ENCODE assay signal across 34 mouse cellular contexts in the genomic region with DNA sequence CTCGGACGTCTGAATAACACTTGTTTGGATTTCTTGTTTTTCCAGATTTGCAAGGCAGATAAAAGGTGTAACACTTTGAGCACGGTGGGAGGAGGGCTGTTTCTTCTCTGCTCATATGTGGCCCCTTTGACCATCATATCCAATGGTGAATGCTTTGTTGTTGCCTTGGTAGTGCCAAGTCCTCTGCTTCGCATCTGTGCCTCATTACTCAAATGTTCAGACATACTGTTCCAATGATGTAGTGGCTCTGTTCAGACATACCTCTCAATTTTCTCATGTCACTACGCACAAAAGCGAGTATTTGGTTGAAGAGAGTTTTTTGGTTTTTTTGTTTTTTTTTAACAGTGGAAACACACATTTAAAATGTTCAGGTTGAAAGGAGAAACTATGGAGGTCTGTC.
"Had no signal": no experiment of that assay in that cellular context is flagged by ENCODE, and none has a peak within 500 bp of the region (broad histone marks: within the 10 kb centered on the region; RNA-seq: fewer than 3 reads in every experiment).

No protein-coding gene starts in this region.

- H3K4me3 ChIP-seq: heart, embryonic 12.5 days; heart, embryonic 13.5 days; heart, embryonic 15.5 days; hindbrain, embryonic 10.5 days; hindbrain, embryonic 12.5 days; hindbrain, embryonic 13.5 days; hindbrain, embryonic 15.5 days; intestine, embryonic 15.5 days; kidney, embryonic 15.5 days; left cerebral cortex, adult 2 months had no signal

- H3K9ac ChIP-seq: heart, embryonic 12.5 days; heart, embryonic 13.5 days; heart, embryonic 15.5 days; hindbrain, embryonic 12.5 days; hindbrain, embryonic 13.5 days; hindbrain, embryonic 14.5 days; hindbrain, embryonic 15.5 days; intestine, embryonic 15.5 days; kidney, embryonic 15.5 days had no signal

- H3K9me3 ChIP-seq: heart, embryonic 12.5 days; heart, embryonic 13.5 days; heart, embryonic 15.5 days; hindbrain, embryonic 10.5 days; hindbrain, embryonic 12.5 days; hindbrain, embryonic 13.5 days; hindbrain, embryonic 15.5 days; intestine, embryonic 15.5 days; kidney, embryonic 15.5 days had no signal

- H3K27ac ChIP-seq: heart, embryonic 13.5 days; heart, embryonic 15.5 days; hindbrain, embryonic 10.5 days; hindbrain, embryonic 12.5 days; hindbrain, embryonic 13.5 days; hindbrain, embryonic 14.5 days; hindbrain, embryonic 15.5 days; hindbrain, postnatal 0 days; intestine, embryonic 15.5 days; kidney, embryonic 15.5 days; kidney, postnatal 0 days; left cerebral cortex, adult 2 months had no signal

- H3K36me3 ChIP-seq: heart, embryonic 12.5 days; heart, embryonic 13.5 days; heart, embryonic 15.5 days; hindbrain, embryonic 10.5 days; hindbrain, embryonic 12.5 days; hindbrain, embryonic 13.5 days; hindbrain, embryonic 15.5 days; intestine, embryonic 15.5 days; kidney, embryonic 15.5 days had no signal

- H3K27me3 ChIP-seq: heart, embryonic 12.5 days; heart, embryonic 15.5 days; hindbrain, embryonic 12.5 days; hindbrain, embryonic 13.5 days; hindbrain, embryonic 15.5 days; intestine, embryonic 15.5 days; kidney, embryonic 15.5 days had no signal

- H3K4me2 ChIP-seq: heart, embryonic 11.5 days; heart, embryonic 12.5 days; hindbrain, embryonic 12.5 days; hindbrain, embryonic 13.5 days; hindbrain, embryonic 14.5 days; hindbrain, embryonic 15.5 days; intestine, embryonic 15.5 days; kidney, embryonic 15.5 days had no signal

- DNase-seq: heart, postnatal 10 days; heart, postnatal 14 days; heart, postnatal 36 days; heart, postnatal 4 days; kidney, adult 11 months; kidney, adult 18-20 months; kidney, adult 2 months; kidney, adult 8-10 months; kidney, adult 9 months; kidney, postnatal 10 days; kidney, postnatal 14 days; kidney, postnatal 25 days; kidney, postnatal 36 days; kidney, postnatal 4 days; layer of hippocampus, adult 9-11 months; layer of hippocampus, postnatal 36 days had no signal

- ATAC-seq: hindbrain, embryonic 16.5 days; hindbrain, postnatal 0 days; inflammation-experienced regulatory T-cells, adult 6 months; intestine, embryonic 15.5 days; intestine, embryonic 16.5 days; intestine, postnatal 0 days had no signal

- H3K4me1 ChIP-seq: heart, embryonic 12.5 days; heart, embryonic 13.5 days; heart, embryonic 15.5 days; hindbrain, embryonic 10.5 days; hindbrain, embryonic 12.5 days; hindbrain, embryonic 13.5 days; hindbrain, embryonic 15.5 days; intestine, embryonic 15.5 days; kidney, embryonic 15.5 days had no signal
